Mouse (Mus musculus) cerebellum, adult 9-11 months (tissue): ENCODE data around the gene Rbp3.

Source experiments
- DNase-seq: peaks from one replicate; pipeline ENCODE4 v3.0.0; 2022

The Rbp3 gene

GRCm38 (mm10) chr14:33953761-33954160, at the start of gene Rbp3:
Rbp3 (plus strand) TSS chr14:33954003.
- DNase-seq, result no peak

GRCm38 (mm10) chr14:33904851-33905250, 49.0 kb upstream of the Rbp3 start:
- DNase-seq, result no peak

GRCm38 (mm10) chr14:33913727-33914126, 40.1 kb upstream of the Rbp3 start:
- no peak for DNase-seq

GRCm38 (mm10) chr14:33914206-33914605, 39.6 kb upstream of the Rbp3 start:
- no peak for DNase-seq

GRCm38 (mm10) chr14:33920727-33921559, 32.9 kb upstream of the Rbp3 start:
- no peak for DNase-seq

- no peak for DNase-seq
These were observed 31.0 kb upstream of the Rbp3 start for GRCm38 (mm10) chr14:33922771-33923167.

GRCm38 (mm10) chr14:33923168-33924070, 30.4 kb upstream of the Rbp3 start, which contains the start of gene Gdf10:
Gdf10 (plus strand) TSS chr14:33923587.
- no peak for DNase-seq

- DNase-seq, result no peak
These were observed 21.9 kb upstream of the Rbp3 start for GRCm38 (mm10) chr14:33931853-33932252.

GRCm38 (mm10) chr14:33932935-33933703, 20.7 kb upstream of the Rbp3 start:
- no peak for DNase-seq

- DNase-seq, result no peak
These were observed 20.0 kb upstream of the Rbp3 start for GRCm38 (mm10) chr14:33933778-33934317.

GRCm38 (mm10) chr14:33939117-33939516, 14.7 kb upstream of the Rbp3 start:
- DNase-seq, result peak; percentile 53

GRCm38 (mm10) chr14:33940739-33941138, 13.1 kb upstream of the Rbp3 start, which contains the start of gene Gdf2:
Gdf2 (plus strand) TSS chr14:33941039.
- DNase-seq, result no peak

- no peak for DNase-seq
These were observed 11.6 kb upstream of the Rbp3 start for GRCm38 (mm10) chr14:33942222-33942621.

- DNase-seq, result no peak
These were observed 7.7 kb upstream of the Rbp3 start for GRCm38 (mm10) chr14:33946125-33946524.

GRCm38 (mm10) chr14:33952233-33952981, 1.4 kb upstream of the Rbp3 start:
- DNase-seq, result peak; percentile 62

GRCm38 (mm10) chr14:33956055-33956454, 2.3 kb downstream of the Rbp3 start:
- DNase-seq, result no peak

- no peak for DNase-seq
These were observed 4.4 kb downstream of the Rbp3 start for GRCm38 (mm10) chr14:33958186-33958585.

GRCm38 (mm10) chr14:33958841-33959240, 5.0 kb downstream of the Rbp3 start:
- DNase-seq, result no peak

GRCm38 (mm10) chr14:33959341-33959740, 5.5 kb downstream of the Rbp3 start:
- DNase-seq, result peak; percentile 56

- DNase-seq, result no peak
These were observed 11.9 kb downstream of the Rbp3 start for GRCm38 (mm10) chr14:33965675-33966074.

- DNase-seq, result peak; percentile 37
These were observed 18.9 kb downstream of the Rbp3 start for GRCm38 (mm10) chr14:33972679-33973078.

- DNase-seq, result no peak
These were observed 20.9 kb downstream of the Rbp3 start for GRCm38 (mm10) chr14:33974752-33975151.
